Mouse (Mus musculus): Measurements from ENCODE around the gene Gm21987.

DNA sequence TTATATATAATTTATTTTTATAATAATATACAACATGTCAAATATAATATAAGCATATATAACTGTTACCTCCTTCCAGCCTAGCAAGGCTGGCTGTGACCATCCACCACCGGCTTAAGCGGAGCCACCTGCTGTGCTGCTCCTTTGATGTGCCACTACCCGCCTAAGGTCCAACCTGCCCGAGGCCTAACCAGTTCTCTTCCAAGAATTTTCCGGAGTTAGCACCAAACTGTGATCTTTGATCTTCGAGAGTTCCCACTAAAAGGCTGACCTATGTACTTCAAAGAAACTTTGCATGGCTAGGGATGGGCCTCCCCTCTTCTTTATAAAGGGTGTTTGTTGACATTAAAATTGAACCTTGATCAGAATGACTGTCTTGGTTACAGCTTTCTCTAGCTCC, 12.4 kb upstream of the Gm21987 start:
- TF ChIP-seq CTCF (IDR thresholded peaks at IDR 0.05; ENCODE audit: control insufficient read depth, insufficient read depth, low read length) (no peak), POLR2A (IDR thresholded peaks at IDR 0.05; ENCODE audit: borderline replicate concordance, control insufficient read depth, low read depth, low read length) (no peak)

All from bone marrow, adult 2 months (tissue).